Mouse (Mus musculus): ENCODE measurements around the gene Fra10ac1. TPM values are rescaled to one million over a fixed set of nuclear protein-coding genes. Genes with fewer than 3 reads are reported as not detected.

The Fra10ac1 gene
- polyA plus RNA-seq (2012): 12.9 and 17.9 TPM in 2 replicates

DNA sequence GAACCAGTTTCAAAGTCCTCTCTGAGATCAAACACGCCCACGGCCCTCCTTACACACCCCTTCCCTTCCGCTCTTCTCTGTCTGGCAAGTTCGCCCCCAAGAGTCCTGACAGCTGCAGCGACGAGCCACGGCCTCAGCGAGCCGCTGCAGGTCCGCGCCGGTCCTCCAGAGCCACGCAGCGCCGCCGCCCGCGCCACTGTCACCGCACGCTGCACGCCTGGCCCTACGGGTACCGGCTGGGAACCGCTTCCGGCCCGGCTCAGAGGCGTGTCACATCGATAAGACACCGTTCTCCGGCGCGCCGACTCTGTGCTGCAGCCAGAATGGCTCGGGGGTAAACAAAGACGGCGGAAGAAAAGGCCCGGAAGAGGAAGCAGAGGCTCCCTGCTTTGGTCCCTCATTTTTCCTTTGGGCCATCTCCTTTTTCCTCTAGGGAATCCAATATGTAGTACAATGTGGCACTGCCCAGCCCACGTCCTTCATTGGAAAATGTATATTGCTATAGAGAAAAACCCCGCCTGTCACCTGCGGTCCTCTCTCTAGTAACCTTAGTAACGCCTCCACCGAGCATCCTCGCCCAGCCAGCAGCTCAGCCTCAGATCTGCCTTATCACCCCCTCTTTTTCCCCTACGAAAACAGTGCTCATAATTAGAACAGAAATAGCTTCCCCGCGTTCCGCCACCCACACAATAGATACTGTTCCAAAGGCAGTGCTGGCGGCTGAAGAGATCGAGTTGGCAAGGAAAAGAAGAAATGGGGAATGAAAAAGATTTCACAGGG, at the start of gene Fra10ac1:
Gene Fra10ac1, minus strand, starts transcription at position 252 of the 780 bp plus-strand sequence.

DNA sequence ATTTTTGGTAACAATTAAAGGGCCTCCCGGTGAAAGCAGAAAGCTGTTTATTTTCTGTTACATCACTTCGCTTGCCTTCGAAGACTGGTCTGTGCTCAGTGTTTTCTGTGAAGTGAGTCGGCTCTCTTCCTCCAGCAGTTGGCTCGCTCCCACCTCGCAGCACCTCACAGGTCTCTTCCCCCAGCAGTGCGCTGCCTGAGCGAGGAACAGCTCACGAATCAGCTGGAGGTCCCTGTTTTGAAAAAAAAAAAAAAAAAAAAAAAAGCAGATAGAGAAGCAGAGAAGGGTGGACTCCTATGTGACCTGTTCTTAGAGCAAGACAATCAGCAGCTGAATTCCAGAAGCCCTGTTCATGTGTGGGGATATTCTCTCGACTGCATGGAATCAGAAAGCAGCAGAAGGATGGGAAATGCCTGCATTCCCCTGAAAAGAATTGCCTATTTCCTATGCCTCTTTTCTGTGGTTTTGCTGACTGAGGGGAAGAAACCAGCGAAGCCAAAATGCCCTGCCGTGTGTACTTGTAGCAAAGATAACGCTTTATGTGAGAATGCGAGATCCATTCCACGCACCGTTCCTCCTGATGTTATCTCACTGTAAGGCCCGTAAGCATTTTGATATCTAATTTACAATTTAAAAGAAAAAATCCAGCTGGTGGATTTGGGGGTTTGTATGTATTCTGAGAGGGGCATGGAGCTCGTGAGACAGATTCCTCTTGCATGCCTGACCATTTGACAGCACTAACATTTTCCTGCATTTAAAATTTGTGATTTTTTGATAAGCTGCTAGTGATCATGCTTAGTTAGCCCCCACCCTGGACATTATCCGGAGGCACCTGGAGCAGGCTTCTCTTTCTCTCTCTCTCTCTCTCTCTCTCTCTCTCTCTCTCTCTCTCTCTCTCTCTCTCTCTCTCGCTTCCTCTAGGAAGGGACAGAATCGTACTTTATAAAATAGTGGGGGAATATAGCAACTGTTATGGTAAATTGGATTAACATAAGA, 40.8 kb upstream of the Fra10ac1 start, which contains the start of gene Lgi1:
Gene Lgi1, plus strand, starts transcription at position 32 of the 996 bp plus-strand sequence.

Other genes starting within 250 kb of the Fra10ac1 start
- gene Myof, start 180.6 kb downstream of the Fra10ac1 start, polyA plus RNA-seq (2012): 0.93 and 1.3 TPM in 2 replicates
- 2.7 and 3.4 TPM in 2 replicates for gene Cep55, start 169.1 kb downstream of the Fra10ac1 start, polyA plus RNA-seq (2012)
- 0.22 and 0.36 TPM in 2 replicates for gene Ffar4, start 127.1 kb downstream of the Fra10ac1 start, polyA plus RNA-seq (2012)
- not detected in 2 replicates for gene Rbp4, start 98.9 kb downstream of the Fra10ac1 start, polyA plus RNA-seq (2012)
- gene Pde6c, start 91.4 kb downstream of the Fra10ac1 start, polyA plus RNA-seq (2012): not detected in 2 replicates
- gene Lgi1, start 40.4 kb upstream of the Fra10ac1 start, polyA plus RNA-seq (2012): not detected in 2 replicates
- 3.4 and 5.2 TPM in 2 replicates for gene Slc35g1, start 171.8 kb upstream of the Fra10ac1 start, polyA plus RNA-seq (2012)

Measured in megakaryocyte-erythroid progenitor cell, adult 5 weeks (primary cell).